In the genomic region with DNA sequence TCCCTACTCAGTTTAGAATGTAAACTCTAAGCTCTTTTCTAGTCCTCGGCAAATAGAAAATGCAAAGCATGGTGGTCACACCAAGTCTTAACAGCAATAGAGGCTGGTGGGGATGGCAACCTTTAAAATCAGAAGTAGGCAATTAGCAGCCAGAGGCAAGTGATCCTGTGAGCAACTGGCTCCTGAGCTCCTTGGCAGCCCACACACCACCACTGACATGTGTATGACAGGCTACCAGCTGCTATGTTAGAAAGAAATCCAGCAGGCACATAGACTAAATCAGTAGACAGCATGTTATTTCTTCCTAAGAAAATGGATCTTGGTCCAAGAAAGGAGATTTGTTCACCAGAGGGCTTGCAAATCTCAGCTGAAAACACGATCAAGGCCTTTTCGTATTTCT, we compare ENCODE assay signal across 24 mouse cellular contexts. TPM values are rescaled to one million over a fixed set of nuclear protein-coding genes. Genes with fewer than 3 reads are reported as not detected.
DNase-seq lines count a peak whose midpoint lies in the region; ATAC-seq lines count a peak whose summit lies in the region.
"Had no signal": no experiment of that assay in that cellular context is flagged by ENCODE, and none has a peak within 500 bp of the region (broad histone marks: within the 10 kb centered on the region; RNA-seq: fewer than 3 reads in every experiment).

No protein-coding gene starts in this region.

- WGBS in forebrain, embryonic 14.5 days = 72% methylated on average over 3 of the region's 3 CpGs
- WGBS in forebrain, embryonic 12.5 days = 88% methylated on average over 3 of the region's 3 CpGs
- 93% methylated on average over 3 of the region's 3 CpGs for WGBS in limb, embryonic 10.5 days
- whole genome bisulfite sequencing in liver, embryonic 12.5 days (ENCODE audit: insufficient replicate concordance) = 72% methylated on average over 3 of the region's 3 CpGs

- peak; percentile 63; the same call in 1 of the 2 replicates for ATAC-seq in forebrain, embryonic 14.5 days
- ATAC-seq in forebrain, embryonic 12.5 days (ENCODE audit: low FRiP score) = no peak
- no peak for ATAC-seq in liver, embryonic 12.5 days
- ATAC-seq: hindbrain, embryonic 16.5 days; intestine, postnatal 0 days had no signal

- intact Hi-C loops in left cerebral cortex, postnatal 4 days (cut with DNase I) = no loop called here
- intact Hi-C loops in left cerebral cortex, postnatal 36 days (cut with DNase I) = no loop called here

- no peak overlapping the region for H3K4me3 ChIP-seq in forebrain, embryonic 14.5 days (ENCODE audit: low read depth, low read length)
- no peak overlapping the region for H3K4me3 ChIP-seq in forebrain, embryonic 12.5 days (replicated peaks)
- no peak overlapping the region for H3K4me3 ChIP-seq in limb, embryonic 10.5 days
- H3K4me3 ChIP-seq in liver, embryonic 12.5 days = no peak overlapping the region
- H3K4me3 ChIP-seq: embryonic facial prominence, embryonic 15.5 days; heart, embryonic 13.5 days; neural tube, embryonic 13.5 days had no signal

- no peak overlapping the region for H3K4me2 ChIP-seq in forebrain, embryonic 14.5 days (ENCODE audit: low read length)
- H3K4me2 ChIP-seq in forebrain, embryonic 12.5 days = no peak overlapping the region
- no peak overlapping the region for H3K4me2 ChIP-seq in liver, embryonic 12.5 days
- H3K4me2 ChIP-seq: embryonic facial prominence, embryonic 15.5 days; heart, embryonic 13.5 days; midbrain, embryonic 11.5 days; neural tube, embryonic 13.5 days had no signal

- H3K9ac ChIP-seq in forebrain, embryonic 14.5 days (ENCODE audit: low read length) = no peak overlapping the region
- no peak overlapping the region for H3K9ac ChIP-seq in forebrain, embryonic 12.5 days
- no peak overlapping the region for H3K9ac ChIP-seq in liver, embryonic 12.5 days
- H3K9ac ChIP-seq: embryonic facial prominence, embryonic 15.5 days; heart, embryonic 13.5 days; neural tube, embryonic 13.5 days had no signal

- no peak overlapping the region for H3K27ac ChIP-seq in forebrain, embryonic 14.5 days (ENCODE audit: low read depth, low read length)
- H3K27ac ChIP-seq in forebrain, embryonic 12.5 days = no peak overlapping the region
- H3K27ac ChIP-seq in limb, embryonic 10.5 days = no peak overlapping the region
- no peak overlapping the region for H3K27ac ChIP-seq in liver, embryonic 12.5 days
- H3K27ac ChIP-seq: embryonic facial prominence, embryonic 15.5 days; heart, embryonic 13.5 days; kidney, postnatal 0 days; neural tube, embryonic 13.5 days had no signal

- no peaks in the 10 kb centered on the region for H3K4me1 ChIP-seq in forebrain, embryonic 14.5 days (ENCODE audit: control insufficient read depth, insufficient read depth, low read length)
- no peaks in the 10 kb centered on the region for H3K4me1 ChIP-seq in forebrain, embryonic 12.5 days
- H3K4me1 ChIP-seq in limb, embryonic 10.5 days = no peaks in the 10 kb centered on the region
- H3K4me1 ChIP-seq in liver, embryonic 12.5 days = no peaks in the 10 kb centered on the region
- H3K4me1 ChIP-seq: embryonic facial prominence, embryonic 15.5 days; heart, embryonic 13.5 days; neural tube, embryonic 13.5 days had no signal

- DNase-seq in forebrain, embryonic 14.5 days (ENCODE audit: low spot score) = peak; percentile 64
- peak; percentile 32 for DNase-seq in left cerebral cortex, adult 11 months (ENCODE audit: low spot score)
- DNase-seq in left cerebral cortex, postnatal 4 days = no peak
- DNase-seq in left cerebral cortex, postnatal 36 days (ENCODE audit: low spot score in 2 of 2) = peak; percentile 26 to 37
- no peak for DNase-seq in limb, embryonic 10.5 days (ENCODE audit: low spot score)
- DNase-seq in adrenal gland, postnatal 10 days = no peak
- DNase-seq: cerebellum, postnatal 10 days; heart, postnatal 36 days; lung, adult 2 months; lung, postnatal 4 days; thymus, postnatal 25 days had no signal

- H3K9me3 ChIP-seq in forebrain, embryonic 14.5 days (replicated peaks; ENCODE audit: control insufficient read depth, low read length) = no peaks in the 10 kb centered on the region
- H3K9me3 ChIP-seq in forebrain, embryonic 12.5 days = no peaks in the 10 kb centered on the region
- no peaks in the 10 kb centered on the region for H3K9me3 ChIP-seq in limb, embryonic 10.5 days (replicated peaks)
- no peaks in the 10 kb centered on the region for H3K9me3 ChIP-seq in liver, embryonic 12.5 days (replicated peaks)
- H3K9me3 ChIP-seq: embryonic facial prominence, embryonic 15.5 days; heart, embryonic 13.5 days; neural tube, embryonic 13.5 days had no signal

- no peaks in the 10 kb centered on the region for H3K27me3 ChIP-seq in forebrain, embryonic 14.5 days (replicated peaks; ENCODE audit: control insufficient read depth, insufficient read depth, low read length)
- H3K27me3 ChIP-seq in forebrain, embryonic 12.5 days = no peaks in the 10 kb centered on the region
- no peaks in the 10 kb centered on the region for H3K27me3 ChIP-seq in limb, embryonic 10.5 days (ENCODE audit: low read depth, poor library complexity, severe bottlenecking)
- H3K27me3 ChIP-seq in liver, embryonic 12.5 days (replicated peaks) = no peaks in the 10 kb centered on the region
- H3K27me3 ChIP-seq: embryonic facial prominence, embryonic 15.5 days; neural tube, embryonic 13.5 days had no signal

- no peaks in the 10 kb centered on the region for H3K36me3 ChIP-seq in forebrain, embryonic 14.5 days (ENCODE audit: control insufficient read depth, insufficient read depth, low read length)
- no peaks in the 10 kb centered on the region for H3K36me3 ChIP-seq in forebrain, embryonic 12.5 days (replicated peaks)
- H3K36me3 ChIP-seq in limb, embryonic 10.5 days = no peaks in the 10 kb centered on the region
- no peaks in the 10 kb centered on the region for H3K36me3 ChIP-seq in liver, embryonic 12.5 days
- H3K36me3 ChIP-seq: embryonic facial prominence, embryonic 15.5 days; heart, embryonic 13.5 days; neural tube, embryonic 13.5 days had no signal

RNA-seq across cellular contexts. Expression of gene Gstk1, which starts 14.5 kb away (rescaled TPM):
- 9.9 and 13.1 TPM in 2 replicates for polyA plus RNA-seq in forebrain, embryonic 14.5 days (2014; fragmentation: Nextera tagmentation; extraction: Ambion mirVana)
- 11.8 and 12.8 TPM in 2 replicates for polyA plus RNA-seq in forebrain, embryonic 12.5 days (2016; fragmentation: Nextera tagmentation; extraction: Ambion mirVana)
- total RNA-seq in left cerebral cortex, postnatal 4 days (2021) = 1 to 10 TPM; 3.4 to 4.1 TPM
- total RNA-seq in left cerebral cortex, postnatal 36 days (2021) = 10 to 100 TPM; 11.3 to 11.6 TPM
- 12.3 and 19.5 TPM in 2 replicates for polyA plus RNA-seq in limb, embryonic 10.5 days (2016; fragmentation: Nextera tagmentation; extraction: Ambion mirVana)
- 10 to 100 TPM; 77.8 TPM for total RNA-seq in adrenal gland, postnatal 10 days (2021)
- 7.3 and 8.3 TPM in 2 replicates for polyA plus RNA-seq in liver, embryonic 12.5 days (2016; fragmentation: Nextera tagmentation; extraction: Ambion mirVana)

RNA-seq across cellular contexts. Expression of gene Tas2r144, which starts 16.1 kb away (rescaled TPM):
- polyA plus RNA-seq in forebrain, embryonic 14.5 days (2014; fragmentation: Nextera tagmentation; extraction: Ambion mirVana) = not detected in 2 replicates
- not detected in 2 replicates for polyA plus RNA-seq in forebrain, embryonic 12.5 days (2016; fragmentation: Nextera tagmentation; extraction: Ambion mirVana)
- total RNA-seq in left cerebral cortex, postnatal 4 days (2021) = not detected
- not detected for total RNA-seq in left cerebral cortex, postnatal 36 days (2021)
- polyA plus RNA-seq in limb, embryonic 10.5 days (2016; fragmentation: Nextera tagmentation; extraction: Ambion mirVana) = not detected in 2 replicates
- not detected for total RNA-seq in adrenal gland, postnatal 10 days (2021)
- polyA plus RNA-seq in liver, embryonic 12.5 days (2016; fragmentation: Nextera tagmentation; extraction: Ambion mirVana) = not detected in 2 replicates
- total RNA-seq: gastrocnemius, postnatal 4 days; heart, postnatal 36 days; liver, adult 2 months; MEL had no signal
- polyA plus RNA-seq: embryonic facial prominence, embryonic 15.5 days; heart, embryonic 13.5 days; hindbrain, embryonic 16.5 days; intestine, postnatal 0 days; kidney, postnatal 0 days; liver, adult 2 months; lung, adult 2 months; midbrain, embryonic 11.5 days; neural tube, embryonic 13.5 days; stomach, embryonic 16.5 days had no signal

RNA-seq across cellular contexts. Expression of gene Tmem139, which starts 30.6 kb away (rescaled TPM):
- polyA plus RNA-seq in forebrain, embryonic 14.5 days (2014; fragmentation: Nextera tagmentation; extraction: Ambion mirVana) = not detected in 2 replicates
- polyA plus RNA-seq in forebrain, embryonic 12.5 days (2016; fragmentation: Nextera tagmentation; extraction: Ambion mirVana) = 0.17 TPM in 1 of 2 replicates, not detected in the other
- total RNA-seq in left cerebral cortex, postnatal 4 days (2021) = not detected
- not detected for total RNA-seq in left cerebral cortex, postnatal 36 days (2021)
- polyA plus RNA-seq in limb, embryonic 10.5 days (2016; fragmentation: Nextera tagmentation; extraction: Ambion mirVana) = 0.25 and 1.2 TPM in 2 replicates
- total RNA-seq in adrenal gland, postnatal 10 days (2021) = under 1 TPM; 0.45 to 0.70 TPM
- polyA plus RNA-seq in liver, embryonic 12.5 days (2016; fragmentation: Nextera tagmentation; extraction: Ambion mirVana) = not detected in 2 replicates
- total RNA-seq: gastrocnemius, postnatal 4 days; MEL had no signal

RNA-seq across cellular contexts. Expression of gene Casp2, which starts 33.6 kb away (rescaled TPM):
- polyA plus RNA-seq in forebrain, embryonic 14.5 days (2014; fragmentation: Nextera tagmentation; extraction: Ambion mirVana) = 61.3 and 65.4 TPM in 2 replicates
- polyA plus RNA-seq in forebrain, embryonic 12.5 days (2016; fragmentation: Nextera tagmentation; extraction: Ambion mirVana) = 74.0 and 79.8 TPM in 2 replicates
- total RNA-seq in left cerebral cortex, postnatal 4 days (2021) = 10 to 100 TPM; 45.5 to 49.7 TPM
- total RNA-seq in left cerebral cortex, postnatal 36 days (2021) = 10 to 100 TPM; 19.3 to 30.2 TPM
- 77.0 and 91.8 TPM in 2 replicates for polyA plus RNA-seq in limb, embryonic 10.5 days (2016; fragmentation: Nextera tagmentation; extraction: Ambion mirVana)
- total RNA-seq in adrenal gland, postnatal 10 days (2021) = 10 to 100 TPM; 20.9 to 33.4 TPM
- polyA plus RNA-seq in liver, embryonic 12.5 days (2016; fragmentation: Nextera tagmentation; extraction: Ambion mirVana) = 34.4 and 36.0 TPM in 2 replicates

RNA-seq across cellular contexts. Expression of gene Clcn1, which starts 55.3 kb away (rescaled TPM):
- 1.3 and 1.6 TPM in 2 replicates for polyA plus RNA-seq in forebrain, embryonic 14.5 days (2014; fragmentation: Nextera tagmentation; extraction: Ambion mirVana)
- polyA plus RNA-seq in forebrain, embryonic 12.5 days (2016; fragmentation: Nextera tagmentation; extraction: Ambion mirVana) = 1.7 and 2.2 TPM in 2 replicates
- total RNA-seq in left cerebral cortex, postnatal 4 days (2021) = 1 to 10 TPM; 6.6 to 7.7 TPM
- 1 to 10 TPM; 2.4 to 6.2 TPM for total RNA-seq in left cerebral cortex, postnatal 36 days (2021)
- polyA plus RNA-seq in limb, embryonic 10.5 days (2016; fragmentation: Nextera tagmentation; extraction: Ambion mirVana) = 0.59 and 0.64 TPM in 2 replicates
- total RNA-seq in adrenal gland, postnatal 10 days (2021) = 1 to 10 TPM in 1 of 2 experiments, under 1 TPM in 1; 0.81 to 5.7 TPM
- polyA plus RNA-seq in liver, embryonic 12.5 days (2016; fragmentation: Nextera tagmentation; extraction: Ambion mirVana) = 0.12 TPM in 1 of 2 replicates, not detected in the other

Comparison
In these comparisons a context has a peak if more than half of its experiments do, and no peak if none do; other contexts are left out.
1. DNase-seq: peak in forebrain, embryonic 14.5 days (single experiment), left cerebral cortex, adult 11 months (single experiment) and left cerebral cortex, postnatal 36 days (2 of 2); none in left cerebral cortex, postnatal 4 days (single experiment), limb, embryonic 10.5 days (single experiment) and adrenal gland, postnatal 10 days (single experiment).